Mouse (Mus musculus) urinary bladder, postnatal 14 days (tissue): ENCODE results near the gene Cnp.

Experiments
- DNase-seq: peaks from one replicate; pipeline ENCODE4 v3.0.0; 2021; ENCODE audit warnings: low spot score

The Cnp gene

DNA sequence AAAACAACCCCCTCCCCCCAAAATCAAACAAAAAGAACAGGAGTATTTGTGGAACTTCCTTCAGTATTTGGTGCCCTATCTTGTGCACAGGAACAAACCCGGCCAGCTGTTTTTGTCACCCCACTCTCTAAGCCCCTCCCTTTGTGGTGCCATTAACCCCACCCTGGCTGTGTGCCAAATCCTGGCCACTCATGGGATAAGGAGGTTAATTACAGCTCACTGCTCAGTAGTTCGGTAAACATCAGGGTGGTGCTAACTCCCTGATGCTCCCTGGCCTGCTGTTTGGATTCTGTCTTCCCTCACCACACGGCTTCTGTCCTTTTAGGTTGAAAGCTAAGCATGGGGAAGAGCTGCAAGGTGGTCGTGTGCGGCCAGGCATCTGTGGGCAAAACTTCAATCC lies 49.2 kb downstream of the Cnp start:
- DNase-seq, result peak; percentile 47

DNA sequence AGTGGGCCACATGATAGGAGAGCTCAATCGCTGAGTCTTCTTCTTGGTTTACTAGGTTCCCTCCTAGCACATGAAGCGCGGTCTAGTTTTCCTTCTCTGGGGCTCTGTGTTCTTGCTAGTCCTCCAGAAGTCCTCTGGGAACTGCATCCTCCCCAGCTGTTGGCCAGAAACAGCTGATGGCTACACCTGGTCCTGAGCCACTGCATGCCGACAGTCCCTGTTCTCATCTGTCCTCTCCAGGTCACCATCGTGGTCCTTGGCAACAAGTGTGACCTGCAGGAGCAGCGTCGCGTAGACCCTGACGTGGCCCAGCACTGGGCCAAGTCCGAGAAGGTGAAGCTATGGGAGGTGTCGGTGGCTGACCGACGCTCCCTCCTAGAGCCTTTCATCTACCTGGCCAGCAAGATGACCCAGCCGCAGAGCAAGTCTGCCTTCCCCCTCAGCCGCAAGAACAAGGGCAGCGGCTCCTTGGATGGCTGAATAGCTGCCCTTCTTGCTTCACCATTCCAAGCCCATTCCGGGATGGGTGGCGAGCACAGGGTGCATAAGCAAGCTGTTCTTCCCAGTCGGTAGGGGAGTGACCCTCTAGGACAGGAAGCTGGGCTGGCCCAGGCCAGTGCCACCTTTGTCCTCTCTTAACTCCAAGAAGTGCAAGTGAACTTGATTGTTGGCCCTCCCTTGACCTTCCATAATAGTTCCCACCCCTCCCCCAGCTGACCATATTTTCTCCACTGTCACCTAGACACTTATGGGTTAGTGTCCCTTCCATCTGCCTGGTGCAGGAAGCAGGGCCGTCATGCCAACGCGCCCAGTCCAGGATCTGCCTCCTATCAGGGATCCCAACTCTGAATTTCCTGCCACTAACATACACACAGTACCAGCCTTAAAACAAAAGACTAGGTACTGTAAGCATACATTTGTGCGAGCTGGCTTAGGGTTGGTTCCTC lies 51.3 kb downstream of the Cnp start:
- DNase-seq, result no peak

- peak; percentile 85 for DNase-seq
Measured at GRCm38 (mm10) chr11:100626701-100627195, 52.0 kb downstream of the Cnp start.

DNA sequence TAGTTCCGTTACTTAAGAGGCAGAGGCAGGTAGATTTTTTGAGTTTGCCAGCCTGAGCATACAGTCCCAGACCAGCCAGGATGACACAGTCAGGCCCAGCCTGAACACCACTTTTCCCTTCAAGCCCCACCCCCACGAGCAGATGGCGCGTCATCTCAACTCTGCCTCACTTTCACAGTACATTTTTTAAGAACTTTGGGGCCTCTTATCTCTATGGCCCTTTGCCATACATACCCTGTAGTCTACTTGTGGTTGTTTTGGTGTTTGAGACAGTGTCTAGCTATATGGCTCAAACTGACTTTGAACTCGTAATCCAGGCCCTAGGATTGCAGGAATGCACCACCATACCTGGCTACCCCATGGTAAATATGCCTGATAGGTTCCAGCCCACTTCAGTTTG lies 53.4 kb downstream of the Cnp start:
- no peak for DNase-seq

DNA sequence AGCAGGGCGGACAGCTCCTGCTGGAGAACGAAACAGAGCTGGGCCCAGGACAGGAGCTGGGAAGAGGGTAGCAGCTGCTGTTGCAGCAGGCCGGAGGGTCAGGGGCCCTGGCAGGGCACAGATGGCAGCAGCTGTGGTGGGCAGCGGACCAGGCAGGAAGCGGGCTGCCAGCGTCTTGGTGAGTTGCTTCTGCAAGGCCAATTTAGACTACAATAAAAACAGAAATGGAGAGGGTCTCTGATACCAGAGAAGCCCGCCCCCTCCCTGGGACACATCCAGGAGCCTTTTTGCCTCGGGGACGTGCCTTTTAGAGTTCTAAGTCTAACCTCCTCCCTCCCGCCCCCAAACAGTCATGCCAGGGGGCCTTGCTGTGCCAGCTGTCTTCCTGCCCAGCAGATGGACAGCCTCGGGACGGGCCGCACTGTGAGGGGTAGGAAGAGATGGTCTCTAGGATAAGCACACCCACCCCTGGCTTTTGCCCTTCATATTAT lies 54.2 kb downstream of the Cnp start:
- DNase-seq, result no peak

DNA sequence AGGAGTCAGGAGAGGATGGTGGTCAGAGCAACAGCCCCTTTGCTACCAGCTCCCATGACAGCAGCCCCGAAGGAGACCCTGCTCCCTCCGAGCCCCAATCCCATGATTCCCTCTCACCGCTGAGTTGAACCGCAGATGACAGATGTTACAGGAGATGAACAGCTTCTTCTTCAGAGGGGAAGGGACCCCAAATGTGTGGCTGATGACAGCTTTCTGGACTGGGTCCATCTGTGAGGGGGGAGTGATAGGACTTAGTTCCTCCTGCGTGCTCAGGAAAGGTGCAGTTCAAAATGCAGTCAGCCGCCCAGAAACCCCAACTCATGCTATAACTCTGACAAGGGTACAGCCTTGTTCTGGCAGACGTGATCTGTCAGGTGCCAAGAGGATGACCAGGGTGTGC lies 59.8 kb downstream of the Cnp start:
- no peak for DNase-seq

DNA sequence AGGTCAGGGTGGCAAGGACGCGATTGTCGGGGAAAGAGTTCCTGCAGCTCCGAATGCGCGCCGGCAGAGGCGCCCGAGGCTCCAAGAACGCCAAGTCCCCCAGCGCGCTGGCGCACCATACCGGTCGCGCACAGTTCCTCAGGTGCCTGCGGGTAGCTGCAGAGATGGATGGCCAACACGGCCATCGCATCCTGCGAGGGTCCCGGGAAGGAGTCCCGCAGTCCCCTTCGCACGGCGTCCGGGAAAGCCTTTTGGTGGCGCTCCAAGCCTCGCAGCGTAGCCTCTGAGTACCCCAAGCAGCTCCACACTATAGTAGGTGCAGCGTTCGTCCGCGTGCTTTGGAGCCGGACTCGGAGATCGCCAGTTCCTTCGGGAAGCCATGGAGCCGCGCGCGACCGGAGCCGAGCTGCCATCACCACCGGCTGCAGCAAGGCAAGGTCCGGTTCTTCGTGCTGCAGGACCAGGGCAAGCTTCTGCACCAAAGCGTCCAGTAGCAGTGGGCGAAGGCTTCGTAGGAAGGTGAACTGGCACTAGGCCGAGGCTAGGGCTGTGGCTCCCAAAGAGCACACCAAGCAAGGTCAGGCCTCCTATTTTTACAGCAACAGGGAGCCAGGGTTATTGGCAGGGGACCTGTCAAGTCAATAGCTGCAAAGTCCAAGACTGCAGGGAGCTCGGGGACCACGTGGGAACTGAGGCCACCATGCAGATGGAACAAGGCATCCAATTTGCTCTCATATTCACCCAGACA lies 65.6 kb downstream of the Cnp start:
- no peak for DNase-seq
